ENCODE assay signal across 25 mouse cellular contexts in the genomic region with DNA sequence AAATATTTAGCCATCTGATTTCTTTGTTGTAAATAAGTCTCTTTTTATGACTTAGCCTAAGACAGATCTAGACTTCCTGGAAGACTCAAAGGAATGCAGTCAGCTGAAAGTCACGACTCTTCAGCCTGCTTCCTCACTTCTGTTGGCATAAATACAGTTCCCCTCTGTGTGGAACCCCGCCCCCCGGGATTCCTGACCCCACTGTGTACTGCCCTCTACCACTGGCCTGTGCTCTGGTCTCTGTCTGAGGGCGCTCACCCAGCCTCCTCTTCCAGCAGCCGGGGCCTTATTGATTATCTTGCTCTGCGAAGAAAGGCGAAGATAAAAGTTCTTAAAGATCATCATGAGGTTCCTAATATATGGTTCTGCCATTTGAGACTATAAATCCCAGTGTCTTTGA.
A peak's percentile ranks its signal among the peaks of the same experiment; 100 is the strongest.
DNase-seq lines count a peak whose midpoint lies in the region; ATAC-seq and TF ChIP-seq lines count a peak whose summit lies in the region.
"Had no signal": no experiment of that assay in that cellular context is flagged by ENCODE, and none has a peak within 500 bp of the region (broad histone marks: within the 10 kb centered on the region; RNA-seq: fewer than 3 reads in every experiment).

No protein-coding gene starts in this region.

- H3K4me1 ChIP-seq in kidney, postnatal 0 days (replicated peaks; ENCODE audit: insufficient read depth, low read length) = no peaks in the 10 kb centered on the region
- no peaks in the 10 kb centered on the region for H3K4me1 ChIP-seq in kidney, embryonic 14.5 days (ENCODE audit: control insufficient read depth, insufficient read depth, low read length)
- peaks cover 6% of the 10 kb centered on the region; the same call in 1 of the 2 replicates for H3K4me1 ChIP-seq in lung, embryonic 16.5 days (replicated peaks; ENCODE audit: control insufficient read depth, insufficient read depth, low read length)
- H3K4me1 ChIP-seq: embryonic facial prominence, embryonic 13.5 days; liver, embryonic 13.5 days; neural tube, embryonic 15.5 days; stomach, embryonic 15.5 days had no signal

- WGBS in kidney, postnatal 0 days = 44% methylated on average over 7 of the region's 7 CpGs
- WGBS in kidney, embryonic 14.5 days = 27% methylated on average over 7 of the region's 7 CpGs
- WGBS in lung, embryonic 16.5 days = 41% methylated on average over 7 of the region's 7 CpGs

- H3K4me2 ChIP-seq in kidney, postnatal 0 days (ENCODE audit: low read length) = no peak overlapping the region
- H3K4me2 ChIP-seq in kidney, embryonic 14.5 days (replicated peaks; ENCODE audit: low read depth, low read length) = no peak overlapping the region
- H3K4me2 ChIP-seq in lung, embryonic 16.5 days (ENCODE audit: low read depth, low read length) = no peak overlapping the region
- H3K4me2 ChIP-seq: embryonic facial prominence, embryonic 13.5 days; limb, embryonic 15.5 days; liver, embryonic 13.5 days; midbrain, embryonic 13.5 days; neural tube, embryonic 15.5 days; stomach, embryonic 15.5 days had no signal

- TF ChIP-seq CTCF in kidney, postnatal 0 days (IDR thresholded peaks at IDR 0.05; ENCODE audit: low read depth) = no peak

- peak; percentile 62 for DNase-seq in heart, adult 11 months
- DNase-seq in heart, adult 9 months (ENCODE audit: low spot score in 2 of 2) = no peak
- peak; percentile 62 for DNase-seq in kidney, postnatal 0 days (ENCODE audit: low spot score)
- DNase-seq in lung, adult 18-20 months = no peak
- DNase-seq: adrenal gland, postnatal 14 days; gastrocnemius, adult 2 months; gastrocnemius, postnatal 36 days; heart, adult 2 months; heart, postnatal 14 days; layer of hippocampus, adult 9-11 months; liver, embryonic 13.5 days; lung, adult 2 months; retina, postnatal 1 day; right cerebral cortex, postnatal 14 days had no signal

- H3K27me3 ChIP-seq in kidney, postnatal 0 days (ENCODE audit: insufficient read depth, low read length) = no peaks in the 10 kb centered on the region
- no peaks in the 10 kb centered on the region for H3K27me3 ChIP-seq in kidney, embryonic 14.5 days (ENCODE audit: control insufficient read depth, insufficient read depth, low read length)
- no peaks in the 10 kb centered on the region for H3K27me3 ChIP-seq in lung, embryonic 16.5 days (ENCODE audit: control insufficient read depth, insufficient read depth, low read depth, low read length)
- H3K27me3 ChIP-seq: embryonic facial prominence, embryonic 13.5 days; limb, embryonic 15.5 days; liver, embryonic 13.5 days; midbrain, embryonic 13.5 days; neural tube, embryonic 15.5 days; stomach, embryonic 15.5 days had no signal

- H3K36me3 ChIP-seq in kidney, postnatal 0 days (ENCODE audit: insufficient read depth, low read length) = peaks cover 5% of the 10 kb centered on the region; the same call in 1 of the 2 replicates
- no peaks in the 10 kb centered on the region for H3K36me3 ChIP-seq in kidney, embryonic 14.5 days (ENCODE audit: control insufficient read depth, insufficient read depth, low read length)
- H3K36me3 ChIP-seq in lung, embryonic 16.5 days (ENCODE audit: control insufficient read depth, insufficient read depth, low read length) = no peaks in the 10 kb centered on the region
- H3K36me3 ChIP-seq: embryonic facial prominence, embryonic 13.5 days; limb, embryonic 10.5 days; limb, embryonic 15.5 days; liver, embryonic 13.5 days; midbrain, embryonic 13.5 days; stomach, embryonic 15.5 days had no signal

- H3K9ac ChIP-seq in kidney, postnatal 0 days (ENCODE audit: low read depth, low read length) = no peak overlapping the region
- H3K9ac ChIP-seq in kidney, embryonic 14.5 days (ENCODE audit: low read depth, low read length) = no peak overlapping the region
- H3K9ac ChIP-seq in lung, embryonic 16.5 days (ENCODE audit: low read length) = no peak overlapping the region
- H3K9ac ChIP-seq: embryonic facial prominence, embryonic 13.5 days; limb, embryonic 15.5 days; liver, embryonic 13.5 days; midbrain, embryonic 13.5 days; neural tube, embryonic 15.5 days; stomach, embryonic 15.5 days had no signal

- no peak overlapping the region for H3K27ac ChIP-seq in kidney, postnatal 0 days
- H3K27ac ChIP-seq in kidney, embryonic 14.5 days (ENCODE audit: low read depth, low read length) = no peak overlapping the region
- no peak overlapping the region for H3K27ac ChIP-seq in lung, embryonic 16.5 days (ENCODE audit: low read length)
- H3K27ac ChIP-seq: embryonic facial prominence, embryonic 13.5 days; gastrocnemius, adult 2 months; heart, adult 2 months; limb, embryonic 10.5 days; limb, embryonic 15.5 days; liver, embryonic 13.5 days; macrophage; midbrain, embryonic 13.5 days; neural tube, embryonic 15.5 days; stomach, embryonic 15.5 days had no signal

- no peaks in the 10 kb centered on the region for H3K9me3 ChIP-seq in kidney, postnatal 0 days (replicated peaks; ENCODE audit: low read length)
- H3K9me3 ChIP-seq in kidney, embryonic 14.5 days (ENCODE audit: control insufficient read depth, low read length) = no peaks in the 10 kb centered on the region
- H3K9me3 ChIP-seq in lung, embryonic 16.5 days (ENCODE audit: control insufficient read depth, low read length) = no peaks in the 10 kb centered on the region
- H3K9me3 ChIP-seq: embryonic facial prominence, embryonic 13.5 days; limb, embryonic 10.5 days; limb, embryonic 15.5 days; liver, embryonic 13.5 days; midbrain, embryonic 13.5 days; neural tube, embryonic 15.5 days; stomach, embryonic 15.5 days had no signal

- H3K4me3 ChIP-seq in kidney, postnatal 0 days (replicated peaks; ENCODE audit: low read depth, low read length) = no peak overlapping the region
- H3K4me3 ChIP-seq in kidney, embryonic 14.5 days (ENCODE audit: low read length) = no peak overlapping the region
- no peak overlapping the region for H3K4me3 ChIP-seq in lung, embryonic 16.5 days (ENCODE audit: low read length)
- H3K4me3 ChIP-seq: embryonic facial prominence, embryonic 13.5 days; gastrocnemius, adult 2 months; heart, adult 2 months; limb, embryonic 10.5 days; limb, embryonic 15.5 days; liver, embryonic 13.5 days; midbrain, embryonic 13.5 days; neural tube, embryonic 15.5 days; stomach, embryonic 15.5 days had no signal

- no peak for ATAC-seq in kidney, postnatal 0 days (replicated peaks; ENCODE audit: low FRiP score, low read depth)
- no peak for ATAC-seq in kidney, embryonic 14.5 days (ENCODE audit: low FRiP score, low TSS enrichment)
- 0 out of 2 replicates have a peak, but pooled peaks have one; percentile 47 for ATAC-seq in lung, embryonic 16.5 days (ENCODE audit: low read depth)
- no peak for ATAC-seq in erythroid progenitor cell, adult 5-6 weeks (replicated peaks; ENCODE audit: low FRiP score, poor library complexity, severe bottlenecking)
- ATAC-seq: CD4-positive, CD25-positive, alpha-beta regulatory T cell, adult 4 months; midbrain, embryonic 13.5 days had no signal

Comparison
In these comparisons a context has a peak if more than half of its experiments do, and no peak if none do; other contexts are left out.
1. DNase-seq: peak in heart, adult 11 months (single experiment) and kidney, postnatal 0 days (single experiment); none in heart, adult 9 months (0 of 2) and lung, adult 18-20 months (0 of 2).